Mouse (Mus musculus): ENCODE data around the gene Notum. TPM values are rescaled to one million over a fixed set of nuclear protein-coding genes. Genes with fewer than 3 reads are reported as not detected.

Gene Notum
- polyA plus RNA-seq, 1 experiment from 2014 or later: 1.7 TPM

GRCm38 (mm10) chr11:120612763-120613162, 48.2 kb downstream of the Notum start:
- no peak overlapping the region for H3K27ac ChIP-seq (ENCODE audit: low read depth, low read length)
- peaks cover 10% of the 10 kb centered on the region; the same call in 1 of the 2 replicates for H3K27me3 ChIP-seq (ENCODE audit: control insufficient read depth, insufficient read depth, low read length)
- no peak overlapping the region for H3K4me2 ChIP-seq (replicated peaks; ENCODE audit: low read depth, low read length)
- DNase-seq (ENCODE audit: low spot score): peak; percentile 80
- H3K4me3 ChIP-seq (ENCODE audit: low read depth, low read length): no peak overlapping the region; the same call in 1 of the 2 replicates
- no peaks in the 10 kb centered on the region for H3K9me3 ChIP-seq (ENCODE audit: control insufficient read depth, low read length)
- peaks cover 7% of the 10 kb centered on the region; the same call in 1 of the 2 replicates for H3K36me3 ChIP-seq (ENCODE audit: control insufficient read depth, insufficient read depth, low read length)
- no peak overlapping the region for H3K9ac ChIP-seq (ENCODE audit: low read depth, low read length)
- no peak for ATAC-seq (ENCODE audit: low FRiP score)
- 31% methylated on average over 6 of the region's 6 CpGs for WGBS
- H3K4me1 ChIP-seq (replicated peaks; ENCODE audit: control insufficient read depth, insufficient read depth, low read length): peaks cover 12% of the 10 kb centered on the region; the same call in 1 of the 2 replicates

GRCm38 (mm10) chr11:120610477-120611046, 50.4 kb downstream of the Notum start:
- Histone ChIP-seq H3K9ac (ENCODE audit: low read depth, low read length) (no peak overlapping the region), H3K9me3 (ENCODE audit: control insufficient read depth, low read length) (no peaks in the 10 kb centered on the region), H3K4me1 (replicated peaks; ENCODE audit: control insufficient read depth, insufficient read depth, low read length) (peaks cover 7% of the 10 kb centered on the region; the same call in 1 of the 2 replicates), H3K27ac (ENCODE audit: low read depth, low read length) (no peak overlapping the region), H3K27me3 (ENCODE audit: control insufficient read depth, insufficient read depth, low read length) (peaks cover 13% of the 10 kb centered on the region; the same call in 1 of the 2 replicates), H3K4me3 (ENCODE audit: low read depth, low read length) (no peak overlapping the region), H3K4me2 (replicated peaks; ENCODE audit: low read depth, low read length) (no peak overlapping the region), H3K36me3 (ENCODE audit: control insufficient read depth, insufficient read depth, low read length) (peaks cover 7% of the 10 kb centered on the region; the same call in 1 of the 2 replicates)
- 78% methylated on average over 9 of the region's 9 CpGs for WGBS
- no peak for ATAC-seq (ENCODE audit: low FRiP score)
- no peak for DNase-seq (ENCODE audit: low spot score)

GRCm38 (mm10) chr11:120609250-120609649, 51.7 kb downstream of the Notum start:
- H3K9ac ChIP-seq (ENCODE audit: low read depth, low read length): no peak overlapping the region
- H3K27ac ChIP-seq (ENCODE audit: low read depth, low read length): no peak overlapping the region
- no peak for ATAC-seq (ENCODE audit: low FRiP score)
- DNase-seq (ENCODE audit: low spot score): no peak
- peaks cover 13% of the 10 kb centered on the region; the same call in 1 of the 2 replicates for H3K27me3 ChIP-seq (ENCODE audit: control insufficient read depth, insufficient read depth, low read length)
- peaks cover 7% of the 10 kb centered on the region; the same call in 1 of the 2 replicates for H3K36me3 ChIP-seq (ENCODE audit: control insufficient read depth, insufficient read depth, low read length)
- peaks cover 7% of the 10 kb centered on the region; the same call in 1 of the 2 replicates for H3K4me1 ChIP-seq (replicated peaks; ENCODE audit: control insufficient read depth, insufficient read depth, low read length)
- no peaks in the 10 kb centered on the region for H3K9me3 ChIP-seq (ENCODE audit: control insufficient read depth, low read length)
- H3K4me2 ChIP-seq (replicated peaks; ENCODE audit: low read depth, low read length): no peak overlapping the region
- WGBS: 45% methylated on average over 8 of the region's 8 CpGs
- no peak overlapping the region for H3K4me3 ChIP-seq (ENCODE audit: low read depth, low read length)

DNA sequence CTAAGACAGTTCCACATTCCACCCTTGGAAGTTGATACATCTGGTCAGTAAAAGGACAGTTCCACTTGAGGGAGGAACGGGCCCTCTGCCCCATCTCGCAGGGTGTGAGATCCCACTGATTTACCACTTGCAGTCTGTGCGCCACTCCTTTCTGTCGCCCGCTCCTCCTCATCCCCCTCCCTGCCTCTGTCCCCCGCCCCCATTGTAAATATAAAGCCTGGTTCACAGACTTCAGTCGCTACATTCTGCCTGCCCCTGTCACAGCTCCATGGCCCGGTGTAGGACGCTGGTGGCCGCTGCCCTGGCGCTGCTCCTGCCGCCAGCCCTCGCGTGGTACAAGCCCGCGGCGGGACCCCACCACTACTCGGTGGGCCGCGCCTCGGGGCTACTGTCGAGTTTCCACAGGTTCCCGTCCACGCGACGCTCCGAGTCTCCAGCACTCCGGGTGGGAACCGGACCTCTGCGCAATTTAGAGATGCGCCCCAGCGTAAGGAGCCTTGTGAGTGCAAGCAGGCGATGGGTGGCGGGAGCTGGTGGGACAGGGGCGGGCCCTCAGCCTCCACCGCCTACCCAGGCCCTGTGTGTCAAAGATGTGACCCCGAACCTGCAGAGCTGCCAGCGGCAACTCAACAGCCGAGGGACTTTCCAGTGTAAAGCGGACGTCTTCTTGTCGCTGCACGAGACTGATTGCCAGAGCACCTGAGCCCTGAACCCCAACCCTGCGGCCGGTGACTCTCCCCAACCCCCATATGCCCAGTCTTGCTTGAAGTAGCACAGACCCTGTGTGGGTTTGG, 52.5 kb downstream of the Notum start, which contains the start of gene Npb:
TSS of gene Npb (plus strand) at position 237 of the 794 bp plus-strand sequence.
- DNase-seq (ENCODE audit: low spot score) (peak; percentile 18), ATAC-seq (ENCODE audit: low FRiP score) (0 out of 2 replicates have a peak, but pooled peaks have one; percentile 51)
- peaks cover 7% of the 10 kb centered on the region; the same call in 1 of the 2 replicates for H3K36me3 ChIP-seq (ENCODE audit: control insufficient read depth, insufficient read depth, low read length)
- peaks cover 13% of the 10 kb centered on the region; the same call in 1 of the 2 replicates for H3K27me3 ChIP-seq (ENCODE audit: control insufficient read depth, insufficient read depth, low read length)
- H3K27ac ChIP-seq (ENCODE audit: low read depth, low read length): no peak within 1 kb of the TSS
- H3K9me3 ChIP-seq (ENCODE audit: control insufficient read depth, low read length): no peaks in the 10 kb centered on the region
- H3K4me2 ChIP-seq (replicated peaks; ENCODE audit: low read depth, low read length): peak within 1 kb of the TSS; percentile 40
- H3K4me1 ChIP-seq (replicated peaks; ENCODE audit: control insufficient read depth, insufficient read depth, low read length): peaks cover 7% of the 10 kb centered on the region; the same call in 1 of the 2 replicates
- peak within 1 kb of the TSS; percentile 45; the same call in 1 of the 2 replicates for H3K9ac ChIP-seq (ENCODE audit: low read depth, low read length)
- peak within 1 kb of the TSS; percentile 16; the same call in 1 of the 2 replicates for H3K4me3 ChIP-seq (ENCODE audit: low read depth, low read length)
- 6% methylated on average over 43 of the region's 45 CpGs for WGBS

GRCm38 (mm10) chr11:120606764-120607163, 54.2 kb downstream of the Notum start:
- no peak overlapping the region for H3K27ac ChIP-seq (ENCODE audit: low read depth, low read length)
- ATAC-seq (ENCODE audit: low FRiP score) (no peak), DNase-seq (ENCODE audit: low spot score) (no peak)
- no peaks in the 10 kb centered on the region for H3K9me3 ChIP-seq (ENCODE audit: control insufficient read depth, low read length)
- no peak overlapping the region for H3K9ac ChIP-seq (ENCODE audit: low read depth, low read length)
- 75% methylated on average over 4 of the region's 4 CpGs for WGBS
- H3K36me3 ChIP-seq (ENCODE audit: control insufficient read depth, insufficient read depth, low read length): peaks cover 7% of the 10 kb centered on the region; the same call in 1 of the 2 replicates
- no peak overlapping the region for H3K4me2 ChIP-seq (replicated peaks; ENCODE audit: low read depth, low read length)
- no peak overlapping the region for H3K4me3 ChIP-seq (ENCODE audit: low read depth, low read length)
- H3K4me1 ChIP-seq (replicated peaks; ENCODE audit: control insufficient read depth, insufficient read depth, low read length): peaks cover 7% of the 10 kb centered on the region; the same call in 1 of the 2 replicates
- peaks cover 13% of the 10 kb centered on the region; the same call in 1 of the 2 replicates for H3K27me3 ChIP-seq (ENCODE audit: control insufficient read depth, insufficient read depth, low read length)

DNA sequence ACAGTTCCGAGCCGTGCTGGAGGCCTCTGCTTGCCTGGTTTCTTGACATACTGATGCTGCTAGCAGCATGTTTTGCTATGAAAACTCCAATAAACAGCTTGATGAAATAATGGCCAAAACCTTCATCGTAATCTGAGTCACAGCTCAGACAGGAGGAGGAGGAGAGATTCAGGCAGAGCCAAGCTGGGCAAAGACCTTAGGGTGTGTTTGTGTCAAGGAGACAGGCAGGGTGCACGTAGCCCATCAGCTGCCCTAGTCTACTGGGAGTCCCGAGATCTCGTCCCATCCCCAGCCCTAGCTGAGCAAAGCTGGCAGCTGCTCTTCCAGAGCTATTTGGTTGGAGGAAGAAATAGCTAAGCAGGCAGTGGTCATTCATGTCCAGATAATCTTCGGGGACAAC, 55.3 kb downstream of the Notum start:
- DNase-seq (ENCODE audit: low spot score) (no peak), ATAC-seq (ENCODE audit: low FRiP score) (no peak)
- H3K27me3 ChIP-seq (ENCODE audit: control insufficient read depth, insufficient read depth, low read length): peaks cover 13% of the 10 kb centered on the region; the same call in 1 of the 2 replicates
- no peak overlapping the region for H3K9ac ChIP-seq (ENCODE audit: low read depth, low read length)
- peaks cover 7% of the 10 kb centered on the region; the same call in 1 of the 2 replicates for H3K4me1 ChIP-seq (replicated peaks; ENCODE audit: control insufficient read depth, insufficient read depth, low read length)
- H3K27ac ChIP-seq (ENCODE audit: low read depth, low read length): no peak overlapping the region
- no peak overlapping the region for H3K4me2 ChIP-seq (replicated peaks; ENCODE audit: low read depth, low read length)
- no peaks in the 10 kb centered on the region for H3K9me3 ChIP-seq (ENCODE audit: control insufficient read depth, low read length)
- no peaks in the 10 kb centered on the region for H3K36me3 ChIP-seq (ENCODE audit: control insufficient read depth, insufficient read depth, low read length)
- no peak overlapping the region for H3K4me3 ChIP-seq (ENCODE audit: low read depth, low read length)
- WGBS: 88% methylated on average over 7 of the region's 7 CpGs

Other genes starting within 250 kb of the Notum start
- 37.5 and 40.3 TPM in 2 replicates for gene Nploc4, start 223.5 kb downstream of the Notum start, polyA plus RNA-seq (2014; fragmentation: Nextera tagmentation; extraction: Ambion mirVana)
- not detected in 2 replicates for gene Tspan10, start 218.5 kb downstream of the Notum start, polyA plus RNA-seq (2014; fragmentation: Nextera tagmentation; extraction: Ambion mirVana)
- gene Pde6g, start 207.7 kb downstream of the Notum start, polyA plus RNA-seq (2014; fragmentation: Nextera tagmentation; extraction: Ambion mirVana): 0.18 and 0.26 TPM in 2 replicates
- 11.9 and 13.1 TPM in 2 replicates for gene Oxld1, start 203.1 kb downstream of the Notum start, polyA plus RNA-seq (2014; fragmentation: Nextera tagmentation; extraction: Ambion mirVana)
- 25.0 and 30.0 TPM in 2 replicates for gene Ccdc137, start 203.1 kb downstream of the Notum start, polyA plus RNA-seq (2014; fragmentation: Nextera tagmentation; extraction: Ambion mirVana)
- 54.8 and 58.2 TPM in 2 replicates for gene Arl16, start 193.6 kb downstream of the Notum start, polyA plus RNA-seq (2014; fragmentation: Nextera tagmentation; extraction: Ambion mirVana)
- 139 and 141 TPM in 2 replicates for gene Mrpl12, start 176.6 kb downstream of the Notum start, polyA plus RNA-seq (2014; fragmentation: Nextera tagmentation; extraction: Ambion mirVana)
- gene Slc25a10, start 169.3 kb downstream of the Notum start, polyA plus RNA-seq (2014; fragmentation: Nextera tagmentation; extraction: Ambion mirVana): 35.2 and 35.4 TPM in 2 replicates
- gene Gcgr, start 130.5 kb downstream of the Notum start, polyA plus RNA-seq (2014; fragmentation: Nextera tagmentation; extraction: Ambion mirVana): 0.31 and 0.56 TPM in 2 replicates
- gene Mcrip1, start 111.4 kb downstream of the Notum start, polyA plus RNA-seq (2014; fragmentation: Nextera tagmentation; extraction: Ambion mirVana): 245 and 256 TPM in 2 replicates
- not detected in 2 replicates for gene Ppp1r27, start 110.0 kb downstream of the Notum start, polyA plus RNA-seq (2014; fragmentation: Nextera tagmentation; extraction: Ambion mirVana)
- 504 and 527 TPM in 2 replicates for gene P4hb, start 87.9 kb downstream of the Notum start, polyA plus RNA-seq (2014; fragmentation: Nextera tagmentation; extraction: Ambion mirVana)
- gene Arhgdia, start 79.6 kb downstream of the Notum start, polyA plus RNA-seq (2014; fragmentation: Nextera tagmentation; extraction: Ambion mirVana): 576 and 591 TPM in 2 replicates
- 686 and 764 TPM in 2 replicates for gene Alyref, start 62.8 kb downstream of the Notum start, polyA plus RNA-seq (2014; fragmentation: Nextera tagmentation; extraction: Ambion mirVana)
- 195 TPM in 2 replicates for gene Anapc11, start 62.8 kb downstream of the Notum start, polyA plus RNA-seq (2014; fragmentation: Nextera tagmentation; extraction: Ambion mirVana)
- 0.42 TPM in 1 of 2 replicates, not detected in the other for gene Npb, start 52.7 kb downstream of the Notum start, polyA plus RNA-seq (2014; fragmentation: Nextera tagmentation; extraction: Ambion mirVana)
- 104 and 105 TPM in 2 replicates for gene Pcyt2, start 43.2 kb downstream of the Notum start, polyA plus RNA-seq (2014; fragmentation: Nextera tagmentation; extraction: Ambion mirVana)
- gene Sirt7, start 35.9 kb downstream of the Notum start, polyA plus RNA-seq (2014; fragmentation: Nextera tagmentation; extraction: Ambion mirVana): 33.2 and 36.6 TPM in 2 replicates
- 21.8 and 23.5 TPM in 2 replicates for gene Mafg, start 27.6 kb downstream of the Notum start, polyA plus RNA-seq (2014; fragmentation: Nextera tagmentation; extraction: Ambion mirVana)
- 28.2 and 30.2 TPM in 2 replicates for gene Pycr1, start 17.4 kb downstream of the Notum start, polyA plus RNA-seq (2014; fragmentation: Nextera tagmentation; extraction: Ambion mirVana)
- gene Myadml2, start 13.0 kb downstream of the Notum start, polyA plus RNA-seq (2014; fragmentation: Nextera tagmentation; extraction: Ambion mirVana): 0.19 and 0.49 TPM in 2 replicates
- 117 and 122 TPM in 2 replicates for gene Aspscr1, start 11.8 kb upstream of the Notum start, polyA plus RNA-seq (2014; fragmentation: Nextera tagmentation; extraction: Ambion mirVana)
- 115 and 121 TPM in 2 replicates for gene Cenpx, start 52.6 kb upstream of the Notum start, polyA plus RNA-seq (2014; fragmentation: Nextera tagmentation; extraction: Ambion mirVana)
- gene Lrrc45, start 52.8 kb upstream of the Notum start, polyA plus RNA-seq (2014; fragmentation: Nextera tagmentation; extraction: Ambion mirVana): 30.7 and 34.4 TPM in 2 replicates
- 17.6 and 18.2 TPM in 2 replicates for gene Rac3, start 60.3 kb upstream of the Notum start, polyA plus RNA-seq (2014; fragmentation: Nextera tagmentation; extraction: Ambion mirVana)
- gene Dcxr, start 66.1 kb upstream of the Notum start, polyA plus RNA-seq (2014; fragmentation: Nextera tagmentation; extraction: Ambion mirVana): 14.3 and 15.2 TPM in 2 replicates
- gene Cbr2, start 70.9 kb upstream of the Notum start, polyA plus RNA-seq (2014; fragmentation: Nextera tagmentation; extraction: Ambion mirVana): 0.82 and 1.6 TPM in 2 replicates
- 5.6 and 7.0 TPM in 2 replicates for gene Hmga1b, start 101.6 kb upstream of the Notum start, polyA plus RNA-seq (2014; fragmentation: Nextera tagmentation; extraction: Ambion mirVana)
- 28.8 and 29.4 TPM in 2 replicates for gene Rfng, start 123.0 kb upstream of the Notum start, polyA plus RNA-seq (2014; fragmentation: Nextera tagmentation; extraction: Ambion mirVana)
- 264 and 272 TPM in 2 replicates for gene Gps1, start 123.1 kb upstream of the Notum start, polyA plus RNA-seq (2014; fragmentation: Nextera tagmentation; extraction: Ambion mirVana)
- gene Dus1l, start 135.2 kb upstream of the Notum start, polyA plus RNA-seq (2014; fragmentation: Nextera tagmentation; extraction: Ambion mirVana): 70.9 and 71.3 TPM in 2 replicates
- 76.0 and 94.1 TPM in 2 replicates for gene Fasn, start 163.4 kb upstream of the Notum start, polyA plus RNA-seq (2014; fragmentation: Nextera tagmentation; extraction: Ambion mirVana)